Mouse (Mus musculus): ENCODE data around the gene Nrm.

GRCm38 (mm10) chr17:35840561-35840960 lies 20.6 kb upstream of the Nrm start:
- no peak for TF ChIP-seq CTCF (IDR thresholded peaks at IDR 0.05; ENCODE audit: low read depth)
- TF ChIP-seq EP300 (optimal IDR thresholded peaks at IDR 0.05), result no peak
